Mouse (Mus musculus): Measurements from ENCODE around the gene Hexdc. TPM values are rescaled to one million over a fixed set of nuclear protein-coding genes. Genes with fewer than 3 reads are reported as not detected.

The Hexdc gene
- polyA plus RNA-seq (2014; fragmentation: Illumina TruSeq; extraction: RNeasy Lipid Tissue Mini Kit (QIAGEN cat#74804); ENCODE audit: low read depth, low replicate concordance): 1.7 TPM

GRCm38 (mm10) chr11:121204161-121205006, at the start of gene Hexdc, which contains the start of gene Ogfod3:
Gene Hexdc, plus strand, starts transcription at chr11:121204433.
Gene Ogfod3, minus strand, starts transcription at chr11:121204711.

GRCm38 (mm10) chr11:121159971-121160370, 44.3 kb upstream of the Hexdc start, which contains the start of gene Uts2r:
Gene Uts2r, plus strand, starts transcription at chr11:121160271.

GRCm38 (mm10) chr11:121229018-121229439, 24.8 kb downstream of the Hexdc start, which contains the start of gene Cybc1:
Gene Cybc1, minus strand, starts transcription at chr11:121229322.

GRCm38 (mm10) chr11:121236564-121237344, 32.5 kb downstream of the Hexdc start, which contains the start of gene Narf:
Gene Narf, plus strand, starts transcription at chr11:121237253.

GRCm38 (mm10) chr11:121259160-121260100, 55.2 kb downstream of the Hexdc start, which contains the start of gene Foxk2:
Gene Foxk2, plus strand, starts transcription at chr11:121259990.

Other genes with a start within 250 kb of the Hexdc start
- 173 TPM for gene Csnk1d, start 213.1 kb upstream of the Hexdc start, polyA plus RNA-seq (2014; fragmentation: Illumina TruSeq; extraction: RNeasy Lipid Tissue Mini Kit (QIAGEN cat#74804); ENCODE audit: low read depth, low replicate concordance)
- gene Cd7, start 165.0 kb upstream of the Hexdc start, polyA plus RNA-seq (2014; fragmentation: Illumina TruSeq; extraction: RNeasy Lipid Tissue Mini Kit (QIAGEN cat#74804); ENCODE audit: low read depth, low replicate concordance): not detected
- not detected for gene Sectm1b, start 140.9 kb upstream of the Hexdc start, polyA plus RNA-seq (2014; fragmentation: Illumina TruSeq; extraction: RNeasy Lipid Tissue Mini Kit (QIAGEN cat#74804); ENCODE audit: low read depth, low replicate concordance)
- gene Sectm1a, start 123.2 kb upstream of the Hexdc start, polyA plus RNA-seq (2014; fragmentation: Illumina TruSeq; extraction: RNeasy Lipid Tissue Mini Kit (QIAGEN cat#74804); ENCODE audit: low read depth, low replicate concordance): 1.6 TPM
- 1.3 TPM for gene Tex19.2, start 85.8 kb upstream of the Hexdc start, polyA plus RNA-seq (2014; fragmentation: Illumina TruSeq; extraction: RNeasy Lipid Tissue Mini Kit (QIAGEN cat#74804); ENCODE audit: low read depth, low replicate concordance)
- gene Tex19.1, start 58.3 kb upstream of the Hexdc start, polyA plus RNA-seq (2014; fragmentation: Illumina TruSeq; extraction: RNeasy Lipid Tissue Mini Kit (QIAGEN cat#74804); ENCODE audit: low read depth, low replicate concordance): 4.7 TPM
- gene Uts2r, start 44.2 kb upstream of the Hexdc start, polyA plus RNA-seq (2014; fragmentation: Illumina TruSeq; extraction: RNeasy Lipid Tissue Mini Kit (QIAGEN cat#74804); ENCODE audit: low read depth, low replicate concordance): not detected
- gene Ogfod3, start 278 bp downstream of the Hexdc start, polyA plus RNA-seq (2014; fragmentation: Illumina TruSeq; extraction: RNeasy Lipid Tissue Mini Kit (QIAGEN cat#74804); ENCODE audit: low read depth, low replicate concordance): 0.42 TPM
- 3.6 TPM for gene Cybc1, start 24.9 kb downstream of the Hexdc start, polyA plus RNA-seq (2014; fragmentation: Illumina TruSeq; extraction: RNeasy Lipid Tissue Mini Kit (QIAGEN cat#74804); ENCODE audit: low read depth, low replicate concordance)
- 3.0 TPM for gene Narf, start 32.8 kb downstream of the Hexdc start, polyA plus RNA-seq (2014; fragmentation: Illumina TruSeq; extraction: RNeasy Lipid Tissue Mini Kit (QIAGEN cat#74804); ENCODE audit: low read depth, low replicate concordance)
- gene Foxk2, start 55.6 kb downstream of the Hexdc start, polyA plus RNA-seq (2014; fragmentation: Illumina TruSeq; extraction: RNeasy Lipid Tissue Mini Kit (QIAGEN cat#74804); ENCODE audit: low read depth, low replicate concordance): 24.6 TPM
- gene Wdr45b, start 150.0 kb downstream of the Hexdc start, polyA plus RNA-seq (2014; fragmentation: Illumina TruSeq; extraction: RNeasy Lipid Tissue Mini Kit (QIAGEN cat#74804); ENCODE audit: low read depth, low replicate concordance): 34.6 TPM
- 0.64 TPM for gene Rab40b, start 183.8 kb downstream of the Hexdc start, polyA plus RNA-seq (2014; fragmentation: Illumina TruSeq; extraction: RNeasy Lipid Tissue Mini Kit (QIAGEN cat#74804); ENCODE audit: low read depth, low replicate concordance)
- gene Fn3krp, start 217.0 kb downstream of the Hexdc start, polyA plus RNA-seq (2014; fragmentation: Illumina TruSeq; extraction: RNeasy Lipid Tissue Mini Kit (QIAGEN cat#74804); ENCODE audit: low read depth, low replicate concordance): 6.7 TPM
- gene Fn3k, start 230.5 kb downstream of the Hexdc start, polyA plus RNA-seq (2014; fragmentation: Illumina TruSeq; extraction: RNeasy Lipid Tissue Mini Kit (QIAGEN cat#74804); ENCODE audit: low read depth, low replicate concordance): not detected
- gene Tbcd, start 247.5 kb downstream of the Hexdc start, polyA plus RNA-seq (2014; fragmentation: Illumina TruSeq; extraction: RNeasy Lipid Tissue Mini Kit (QIAGEN cat#74804); ENCODE audit: low read depth, low replicate concordance): 9.5 TPM

Measured in testis, adult 10 weeks (tissue).